Mouse (Mus musculus) natural killer cell, adult 2 months (primary cell): Measurements from ENCODE around the gene Cyp4a30b.
"Not testable (repeated sequence)": the region's sequence is repeated elsewhere in the genome, so short reads cannot be mapped to it uniquely, and the experiment has no call there.

Experiments used
- DNase-seq, 2 experiments: peaks; one replicate each; pipeline ENCODE4 v3.0.0; 2022; ENCODE audit warnings: low spot score in 2 of 2

Gene Cyp4a30b

GRCm38 (mm10) chr4:115452304-115452703 lies at the start of gene Cyp4a30b:
Gene Cyp4a30b, plus strand, starts transcription at chr4:115452604.
- no peak for DNase-seq

GRCm38 (mm10) chr4:115411324-115411723 lies 41.1 kb upstream of the Cyp4a30b start, which contains the start of gene Cyp4a12b:
Gene Cyp4a12b, plus strand, starts transcription at chr4:115411624.
- not testable (repeated sequence) for DNase-seq

- no peak for DNase-seq
Measured at GRCm38 (mm10) chr4:115450577-115451137, 1.7 kb upstream of the Cyp4a30b start.

GRCm38 (mm10) chr4:115473585-115473984 lies 21.2 kb downstream of the Cyp4a30b start:
- DNase-seq, result not testable (repeated sequence)

GRCm38 (mm10) chr4:115476051-115476450 lies 23.6 kb downstream of the Cyp4a30b start:
- not testable (repeated sequence) for DNase-seq

- no peak for DNase-seq
Measured at GRCm38 (mm10) chr4:115481006-115481652, 28.7 kb downstream of the Cyp4a30b start.

GRCm38 (mm10) chr4:115496001-115496400 lies 43.6 kb downstream of the Cyp4a30b start, which contains the start of gene Cyp4a14:
Gene Cyp4a14, minus strand, starts transcription at chr4:115496142.
- no peak for DNase-seq

GRCm38 (mm10) chr4:115497466-115497865 lies 45.1 kb downstream of the Cyp4a30b start:
- DNase-seq, result no peak

- DNase-seq, result not testable (repeated sequence)
Measured at GRCm38 (mm10) chr4:115513964-115514363, 61.6 kb downstream of the Cyp4a30b start.

GRCm38 (mm10) chr4:115518000-115518399 lies 65.6 kb downstream of the Cyp4a30b start, which contains the start of gene Cyp4a10:
Gene Cyp4a10, plus strand, starts transcription at chr4:115518264.
- not testable (repeated sequence) for DNase-seq

GRCm38 (mm10) chr4:115519444-115519843 lies 67.0 kb downstream of the Cyp4a30b start:
- DNase-seq, result no peak
